Mouse (Mus musculus): ENCODE data around the gene Nfe2l1. TPM values are rescaled to one million over a fixed set of nuclear protein-coding genes. Genes with fewer than 3 reads are reported as not detected.

Nfe2l1 gene
- total and polyA plus RNA-seq, 2 experiments from 2014 or later: 83.5 to 98.8 TPM

GRCm38 (mm10) chr11:96837298-96837697, 7.5 kb upstream of the Nfe2l1 start:
- Histone ChIP-seq H3K36me3 (replicated peaks; ENCODE audit: control insufficient read depth, insufficient read depth, low read length) (no peaks in the 10 kb centered on the region), H3K9ac (replicated peaks; ENCODE audit: low read depth, low read length) (no peak overlapping the region), H3K27ac (ENCODE audit: low read depth) (no peak overlapping the region), H3K4me1 (ENCODE audit: control insufficient read depth, insufficient read depth) (no peaks in the 10 kb centered on the region), H3K4me3 (ENCODE audit: low read depth, low read length) (no peak overlapping the region), H3K9me3 (replicated peaks; ENCODE audit: control insufficient read depth, low read length) (no peaks in the 10 kb centered on the region), H3K27me3 (ENCODE audit: control insufficient read depth, insufficient read depth, low read length) (no peaks in the 10 kb centered on the region), H3K4me2 (ENCODE audit: low read depth, low read length) (no peak overlapping the region)
- 29% methylated on average over 9 of the region's 9 CpGs for WGBS
- TF ChIP-seq EP300 (IDR thresholded peaks at IDR 0.05; ENCODE audit: low read depth): no peak
- peak; percentile 63 for TF ChIP-seq CTCF (IDR thresholded peaks at IDR 0.05; ENCODE audit: low read depth)
- ATAC-seq (ENCODE audit: insufficient read depth, low read depth): peak; percentile 85
- DNase-seq (ENCODE audit: low spot score): peak; percentile 58

- Histone ChIP-seq H3K36me3 (replicated peaks; ENCODE audit: control insufficient read depth, insufficient read depth, low read length) (no peaks in the 10 kb centered on the region), H3K9ac (replicated peaks; ENCODE audit: low read depth, low read length) (no peak overlapping the region), H3K9me3 (replicated peaks; ENCODE audit: control insufficient read depth, low read length) (no peaks in the 10 kb centered on the region), H3K4me1 (ENCODE audit: control insufficient read depth, insufficient read depth) (0 out of 2 replicates have a peak, but pooled peaks cover 5% of the 10 kb centered on the region), H3K27ac (ENCODE audit: low read depth) (no peak overlapping the region), H3K4me3 (ENCODE audit: low read depth, low read length) (no peak overlapping the region), H3K27me3 (ENCODE audit: control insufficient read depth, insufficient read depth, low read length) (no peaks in the 10 kb centered on the region), H3K4me2 (ENCODE audit: low read depth, low read length) (no peak overlapping the region)
- no peak for ATAC-seq (ENCODE audit: insufficient read depth, low read depth)
- TF ChIP-seq EP300 (IDR thresholded peaks at IDR 0.05; ENCODE audit: low read depth): no peak
- no peak for TF ChIP-seq CTCF (IDR thresholded peaks at IDR 0.05; ENCODE audit: low read depth)
- 87% methylated on average over 1 of the region's 1 CpGs for WGBS
- no peak for DNase-seq (ENCODE audit: low spot score)
These were observed 4.4 kb upstream of the Nfe2l1 start for GRCm38 (mm10) chr11:96834127-96834526.

- H3K4me2 ChIP-seq (ENCODE audit: low read depth, low read length): no peak overlapping the region
- no peaks in the 10 kb centered on the region for H3K9me3 ChIP-seq (replicated peaks; ENCODE audit: control insufficient read depth, low read length)
- WGBS: 51% methylated on average over 2 of the region's 2 CpGs
- TF ChIP-seq CTCF (IDR thresholded peaks at IDR 0.05; ENCODE audit: low read depth): no peak
- TF ChIP-seq EP300 (IDR thresholded peaks at IDR 0.05; ENCODE audit: low read depth): no peak
- H3K4me1 ChIP-seq (ENCODE audit: control insufficient read depth, insufficient read depth): 0 out of 2 replicates have a peak, but pooled peaks cover 7% of the 10 kb centered on the region
- ATAC-seq (ENCODE audit: insufficient read depth, low read depth) (no peak), DNase-seq (ENCODE audit: low spot score) (no peak)
- no peak overlapping the region for H3K9ac ChIP-seq (replicated peaks; ENCODE audit: low read depth, low read length)
- no peak overlapping the region for H3K27ac ChIP-seq (ENCODE audit: low read depth)
- no peak overlapping the region for H3K4me3 ChIP-seq (ENCODE audit: low read depth, low read length)
- H3K27me3 ChIP-seq (ENCODE audit: control insufficient read depth, insufficient read depth, low read length): no peaks in the 10 kb centered on the region
- no peaks in the 10 kb centered on the region for H3K36me3 ChIP-seq (replicated peaks; ENCODE audit: control insufficient read depth, insufficient read depth, low read length)
These were observed 3.2 kb upstream of the Nfe2l1 start for GRCm38 (mm10) chr11:96832973-96833372.

GRCm38 (mm10) chr11:96832541-96832940, 2.8 kb upstream of the Nfe2l1 start:
- Histone ChIP-seq H3K27ac (ENCODE audit: low read depth) (no peak overlapping the region), H3K27me3 (ENCODE audit: control insufficient read depth, insufficient read depth, low read length) (no peaks in the 10 kb centered on the region), H3K36me3 (replicated peaks; ENCODE audit: control insufficient read depth, insufficient read depth, low read length) (no peaks in the 10 kb centered on the region), H3K4me2 (ENCODE audit: low read depth, low read length) (no peak overlapping the region), H3K4me3 (ENCODE audit: low read depth, low read length) (no peak overlapping the region), H3K9me3 (replicated peaks; ENCODE audit: control insufficient read depth, low read length) (no peaks in the 10 kb centered on the region), H3K9ac (replicated peaks; ENCODE audit: low read depth, low read length) (no peak overlapping the region), H3K4me1 (ENCODE audit: control insufficient read depth, insufficient read depth) (0 out of 2 replicates have a peak, but pooled peaks cover 10% of the 10 kb centered on the region)
- no peak for TF ChIP-seq EP300 (IDR thresholded peaks at IDR 0.05; ENCODE audit: low read depth)
- TF ChIP-seq CTCF (IDR thresholded peaks at IDR 0.05; ENCODE audit: low read depth): no peak
- 90% methylated on average over 3 of the region's 3 CpGs for WGBS
- ATAC-seq (ENCODE audit: insufficient read depth, low read depth) (no peak), DNase-seq (ENCODE audit: low spot score) (no peak)

- Histone ChIP-seq H3K9ac (replicated peaks; ENCODE audit: low read depth, low read length) (no peak overlapping the region), H3K27me3 (ENCODE audit: control insufficient read depth, insufficient read depth, low read length) (no peaks in the 10 kb centered on the region), H3K4me2 (ENCODE audit: low read depth, low read length) (no peak overlapping the region), H3K4me1 (ENCODE audit: control insufficient read depth, insufficient read depth) (peaks cover 19% of the 10 kb centered on the region), H3K9me3 (replicated peaks; ENCODE audit: control insufficient read depth, low read length) (no peaks in the 10 kb centered on the region), H3K36me3 (replicated peaks; ENCODE audit: control insufficient read depth, insufficient read depth, low read length) (no peaks in the 10 kb centered on the region), H3K4me3 (ENCODE audit: low read depth, low read length) (no peak overlapping the region), H3K27ac (ENCODE audit: low read depth) (no peak overlapping the region)
- 77% methylated on average over 4 of the region's 4 CpGs for WGBS
- no peak for DNase-seq (ENCODE audit: low spot score)
- no peak for ATAC-seq (ENCODE audit: insufficient read depth, low read depth)
- TF ChIP-seq EP300 (IDR thresholded peaks at IDR 0.05; ENCODE audit: low read depth): no peak
- no peak for TF ChIP-seq CTCF (IDR thresholded peaks at IDR 0.05; ENCODE audit: low read depth)
These were observed 1.7 kb upstream of the Nfe2l1 start for GRCm38 (mm10) chr11:96831516-96831915.

GRCm38 (mm10) chr11:96830539-96831216, 910 bp upstream of the Nfe2l1 start:
- peak overlapping the region; percentile 55 for H3K9ac ChIP-seq (replicated peaks; ENCODE audit: low read depth, low read length)
- no peaks in the 10 kb centered on the region for H3K9me3 ChIP-seq (replicated peaks; ENCODE audit: control insufficient read depth, low read length)
- TF ChIP-seq CTCF (IDR thresholded peaks at IDR 0.05; ENCODE audit: low read depth) (no peak), EP300 (IDR thresholded peaks at IDR 0.05; ENCODE audit: low read depth) (no peak)
- no peak for ATAC-seq (ENCODE audit: insufficient read depth, low read depth)
- peak overlapping the region; percentile 61 for H3K4me2 ChIP-seq (ENCODE audit: low read depth, low read length)
- H3K4me3 ChIP-seq (ENCODE audit: low read depth, low read length): peak overlapping the region; percentile 91
- DNase-seq (ENCODE audit: low spot score): no peak
- peaks cover 27% of the 10 kb centered on the region for H3K4me1 ChIP-seq (ENCODE audit: control insufficient read depth, insufficient read depth)
- WGBS: 14% methylated on average over 13 of the region's 13 CpGs
- H3K27ac ChIP-seq (ENCODE audit: low read depth): peak overlapping the region; percentile 99
- no peaks in the 10 kb centered on the region for H3K27me3 ChIP-seq (ENCODE audit: control insufficient read depth, insufficient read depth, low read length)
- H3K36me3 ChIP-seq (replicated peaks; ENCODE audit: control insufficient read depth, insufficient read depth, low read length): 0 out of 2 replicates have a peak, but pooled peaks cover 4% of the 10 kb centered on the region

Data from heart, postnatal 0 days (tissue).